Mouse (Mus musculus): ENCODE results near the gene Baiap2l1. TPM values are rescaled to one million over a fixed set of nuclear protein-coding genes. Genes with fewer than 3 reads are reported as not detected.
A peak's percentile ranks its signal among the peaks of the same experiment; 100 is the strongest.

Baiap2l1 gene
- polyA plus RNA-seq (2015; fragmentation: Nextera tagmentation; extraction: Ambion mirVana), result 27.4 and 28.6 TPM in 2 replicates

DNA sequence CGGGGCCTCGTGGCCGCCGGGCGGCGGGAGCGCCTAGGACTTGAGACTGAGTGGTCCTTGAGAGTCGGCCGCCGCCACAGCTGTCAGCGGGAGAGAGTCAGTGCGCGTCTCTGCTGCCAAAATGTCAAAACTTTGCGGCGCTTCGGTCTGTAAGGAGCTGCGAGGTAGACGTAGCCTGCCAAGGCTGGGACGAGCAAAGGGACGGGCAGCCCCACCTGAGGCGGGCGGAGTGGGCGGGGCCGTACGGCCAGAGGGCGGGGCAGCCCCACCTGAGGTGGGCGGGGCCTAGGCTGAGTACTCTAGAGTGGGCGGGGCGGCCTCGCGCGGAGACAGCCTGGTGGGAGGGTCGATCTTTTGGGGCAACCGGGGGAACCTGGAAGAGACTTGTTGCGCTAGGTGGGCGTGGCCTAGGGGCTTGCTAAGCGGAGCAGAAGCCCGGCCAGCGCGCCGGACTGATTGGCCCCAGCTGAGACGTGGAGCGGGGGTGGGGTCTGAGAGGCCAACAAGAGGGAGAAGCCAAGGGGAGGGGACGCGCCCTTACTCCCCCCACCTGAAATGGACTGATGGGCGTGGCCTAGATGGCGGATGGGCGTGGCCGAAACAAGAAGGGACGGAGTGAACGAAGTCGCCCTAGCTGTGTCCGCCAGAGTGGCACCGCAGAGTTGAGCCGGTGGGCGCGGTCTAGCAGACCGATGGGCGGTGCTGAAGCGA lies at the start of gene Baiap2l1:
Gene Baiap2l1 (minus strand): TSS at position 232 of the 711 bp plus-strand sequence.
- Histone ChIP-seq H3K9me3 (no peaks in the 10 kb centered on the region), H3K27me3 (replicated peaks) (no peaks in the 10 kb centered on the region), H3K9ac (peak within 1 kb of the TSS; percentile 71), H3K36me3 (no peaks in the 10 kb centered on the region), H3K4me2 (replicated peaks) (peak within 1 kb of the TSS; percentile 86), H3K27ac (peak within 1 kb of the TSS; percentile 87), H3K4me3 (replicated peaks) (peak within 1 kb of the TSS; percentile 66), H3K4me1 (replicated peaks) (peaks cover 5% of the 10 kb centered on the region)
- ATAC-seq, result peak; percentile 96
- WGBS, result under 1% methylated on average over 60 of the region's 60 CpGs

GRCm38 (mm10) chr5:144406256-144406655 lies 48.3 kb upstream of the Baiap2l1 start:
- Histone ChIP-seq H3K4me2 (replicated peaks) (no peak overlapping the region), H3K27ac (no peak overlapping the region), H3K9ac (no peak overlapping the region), H3K27me3 (replicated peaks) (no peaks in the 10 kb centered on the region), H3K4me1 (replicated peaks) (no peaks in the 10 kb centered on the region), H3K36me3 (no peaks in the 10 kb centered on the region), H3K9me3 (no peaks in the 10 kb centered on the region), H3K4me3 (replicated peaks) (no peak overlapping the region)
- 86% methylated on average over 11 of the region's 11 CpGs for WGBS
- ATAC-seq, result no peak

- Histone ChIP-seq H3K9ac (no peak overlapping the region), H3K36me3 (no peaks in the 10 kb centered on the region), H3K9me3 (no peaks in the 10 kb centered on the region), H3K27me3 (replicated peaks) (no peaks in the 10 kb centered on the region), H3K4me3 (replicated peaks) (no peak overlapping the region), H3K4me1 (replicated peaks) (no peaks in the 10 kb centered on the region), H3K4me2 (replicated peaks) (no peak overlapping the region), H3K27ac (no peak overlapping the region)
- WGBS, result 84% methylated on average over 5 of the region's 5 CpGs
- ATAC-seq, result no peak
Observed at GRCm38 (mm10) chr5:144400821-144401220, 42.9 kb upstream of the Baiap2l1 start.

- Histone ChIP-seq H3K4me1 (replicated peaks) (no peaks in the 10 kb centered on the region), H3K27ac (no peak overlapping the region), H3K27me3 (replicated peaks) (no peaks in the 10 kb centered on the region), H3K4me3 (replicated peaks) (no peak overlapping the region), H3K9me3 (no peaks in the 10 kb centered on the region), H3K9ac (no peak overlapping the region), H3K4me2 (replicated peaks) (no peak overlapping the region), H3K36me3 (no peaks in the 10 kb centered on the region)
- WGBS, result 6% methylated on average over 5 of the region's 9 CpGs
- ATAC-seq, result no peak
Observed at GRCm38 (mm10) chr5:144397566-144397965, 39.7 kb upstream of the Baiap2l1 start.

DNA sequence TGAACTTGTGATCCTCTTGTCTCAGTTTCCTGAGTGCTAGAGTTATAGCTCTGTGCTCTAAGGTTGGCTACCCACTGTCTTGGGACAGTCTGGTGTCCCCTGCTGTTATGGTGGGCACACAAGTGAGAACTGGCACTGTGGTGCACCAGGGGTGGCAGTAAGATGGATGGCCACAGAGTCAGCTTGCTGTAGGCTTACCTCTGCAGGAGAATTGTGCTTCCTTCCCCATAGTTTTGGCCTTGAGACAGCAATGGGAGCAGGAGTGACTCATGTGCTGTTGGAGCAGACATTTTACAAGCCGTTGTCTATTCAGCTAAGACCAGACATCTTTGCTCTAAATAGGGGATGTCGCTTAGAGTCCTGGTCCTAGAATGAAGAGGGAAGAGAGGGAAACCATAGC lies 36.2 kb upstream of the Baiap2l1 start:
- H3K4me3 ChIP-seq (replicated peaks), result no peak overlapping the region
- H3K4me1 ChIP-seq (replicated peaks), result no peaks in the 10 kb centered on the region
- H3K9ac ChIP-seq, result no peak overlapping the region
- H3K9me3 ChIP-seq, result no peaks in the 10 kb centered on the region
- no peak for ATAC-seq
- no peak overlapping the region for H3K4me2 ChIP-seq (replicated peaks)
- H3K27me3 ChIP-seq (replicated peaks), result no peaks in the 10 kb centered on the region
- WGBS, result 85% methylated on average over 2 of the region's 2 CpGs
- no peaks in the 10 kb centered on the region for H3K36me3 ChIP-seq
- no peak overlapping the region for H3K27ac ChIP-seq

DNA sequence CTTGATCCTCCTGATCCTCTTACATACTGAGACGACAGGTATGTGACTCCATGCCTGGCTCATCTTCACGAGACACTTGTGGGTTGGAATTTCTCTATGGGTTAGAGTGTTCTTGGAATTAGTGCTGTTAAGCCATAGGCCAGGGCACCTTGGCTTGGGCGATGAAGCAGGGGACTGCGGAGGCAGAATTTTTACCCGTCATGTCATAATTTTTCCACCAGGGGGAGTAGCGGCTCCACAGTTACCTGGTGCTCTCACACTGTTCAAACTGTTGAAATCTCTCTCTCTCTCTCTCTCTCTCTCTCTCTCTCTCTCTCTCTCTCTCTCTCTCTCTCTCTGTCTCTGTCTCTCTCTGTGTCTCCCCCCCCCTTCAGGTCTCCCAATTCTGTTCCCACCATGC lies 29.9 kb upstream of the Baiap2l1 start:
- Histone ChIP-seq H3K4me2 (replicated peaks) (no peak overlapping the region), H3K9me3 (no peaks in the 10 kb centered on the region), H3K4me3 (replicated peaks) (no peak overlapping the region), H3K27me3 (replicated peaks) (no peaks in the 10 kb centered on the region), H3K36me3 (no peaks in the 10 kb centered on the region), H3K4me1 (replicated peaks) (no peaks in the 10 kb centered on the region), H3K27ac (no peak overlapping the region), H3K9ac (no peak overlapping the region)
- 9% methylated on average over 6 of the region's 6 CpGs for WGBS
- ATAC-seq, result peak; percentile 67

DNA sequence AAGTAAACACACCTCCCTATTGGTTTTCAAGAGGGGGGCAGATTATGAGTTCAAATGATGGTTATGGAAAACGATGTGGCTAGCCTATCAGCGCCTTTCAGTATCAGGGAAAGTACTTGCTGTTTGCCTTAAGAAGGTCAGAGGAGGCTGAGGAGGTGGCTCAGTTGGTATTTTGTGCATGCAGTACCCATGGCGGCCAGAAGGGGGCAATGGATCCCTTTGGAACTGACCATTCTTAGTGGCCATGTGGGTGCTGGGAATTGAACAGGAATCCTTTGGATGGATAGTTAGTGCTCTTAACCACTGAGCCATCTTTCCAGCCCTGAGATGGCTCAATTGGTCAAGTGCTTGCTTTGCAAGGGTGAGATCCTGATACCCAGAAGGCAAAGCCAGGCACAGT lies 26.0 kb upstream of the Baiap2l1 start:
- Histone ChIP-seq H3K4me1 (replicated peaks) (no peaks in the 10 kb centered on the region), H3K9me3 (no peaks in the 10 kb centered on the region), H3K27me3 (replicated peaks) (no peaks in the 10 kb centered on the region), H3K9ac (no peak overlapping the region), H3K27ac (no peak overlapping the region), H3K4me2 (replicated peaks) (no peak overlapping the region), H3K36me3 (no peaks in the 10 kb centered on the region), H3K4me3 (replicated peaks) (no peak overlapping the region)
- WGBS, result 70% methylated on average over 3 of the region's 3 CpGs
- no peak for ATAC-seq

DNA sequence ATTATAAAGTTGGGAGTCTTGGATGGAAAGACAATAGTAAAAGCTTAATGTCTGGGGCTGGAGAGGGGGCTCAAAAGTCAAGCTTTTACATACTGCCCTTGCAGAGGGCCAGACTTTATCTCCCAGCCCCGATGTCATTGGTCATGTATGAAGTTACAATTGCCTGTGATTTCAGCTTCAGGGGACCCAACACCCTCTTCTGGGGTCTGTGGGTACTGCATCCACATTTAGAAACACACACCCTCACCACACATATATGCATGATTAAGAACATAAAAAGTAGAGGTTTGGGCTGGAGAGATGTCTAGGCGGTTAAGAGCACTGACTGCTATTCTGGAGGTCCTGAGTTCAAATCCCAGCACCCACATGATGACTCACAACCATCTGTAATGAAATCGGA lies 23.9 kb upstream of the Baiap2l1 start:
- no peak for ATAC-seq
- 82% methylated on average over 3 of the region's 3 CpGs for WGBS

GRCm38 (mm10) chr5:144380689-144381088 lies 22.8 kb upstream of the Baiap2l1 start:
- peak; percentile 81 for ATAC-seq

More for the DNA sequence above, 23.9 kb upstream of the Baiap2l1 start:
- H3K4me1 ChIP-seq (replicated peaks), result no peaks in the 10 kb centered on the region
- no peak overlapping the region for H3K4me3 ChIP-seq (replicated peaks)
- H3K27ac ChIP-seq, result no peak overlapping the region
- no peak overlapping the region for H3K9ac ChIP-seq
- no peak overlapping the region for H3K4me2 ChIP-seq (replicated peaks)
- H3K9me3 ChIP-seq, result no peaks in the 10 kb centered on the region
- no peaks in the 10 kb centered on the region for H3K27me3 ChIP-seq (replicated peaks)
- H3K36me3 ChIP-seq, result no peaks in the 10 kb centered on the region

GRCm38 (mm10) chr5:144379431-144379830 lies 21.5 kb upstream of the Baiap2l1 start:
- Histone ChIP-seq H3K36me3 (no peaks in the 10 kb centered on the region), H3K4me3 (replicated peaks) (no peak overlapping the region), H3K9me3 (no peaks in the 10 kb centered on the region), H3K9ac (no peak overlapping the region), H3K27ac (no peak overlapping the region), H3K4me2 (replicated peaks) (no peak overlapping the region), H3K27me3 (replicated peaks) (no peaks in the 10 kb centered on the region), H3K4me1 (replicated peaks) (no peaks in the 10 kb centered on the region)
- no peak for ATAC-seq
- 94% methylated on average over 4 of the region's 4 CpGs for WGBS

More at GRCm38 (mm10) chr5:144380689-144381088, 22.8 kb upstream of the Baiap2l1 start:
- Histone ChIP-seq H3K4me3 (replicated peaks) (no peak overlapping the region), H3K4me2 (replicated peaks) (no peak overlapping the region), H3K27ac (no peak overlapping the region), H3K36me3 (no peaks in the 10 kb centered on the region), H3K9ac (no peak overlapping the region), H3K27me3 (replicated peaks) (no peaks in the 10 kb centered on the region), H3K9me3 (no peaks in the 10 kb centered on the region), H3K4me1 (replicated peaks) (no peaks in the 10 kb centered on the region)
- 79% methylated on average over 7 of the region's 7 CpGs for WGBS

DNA sequence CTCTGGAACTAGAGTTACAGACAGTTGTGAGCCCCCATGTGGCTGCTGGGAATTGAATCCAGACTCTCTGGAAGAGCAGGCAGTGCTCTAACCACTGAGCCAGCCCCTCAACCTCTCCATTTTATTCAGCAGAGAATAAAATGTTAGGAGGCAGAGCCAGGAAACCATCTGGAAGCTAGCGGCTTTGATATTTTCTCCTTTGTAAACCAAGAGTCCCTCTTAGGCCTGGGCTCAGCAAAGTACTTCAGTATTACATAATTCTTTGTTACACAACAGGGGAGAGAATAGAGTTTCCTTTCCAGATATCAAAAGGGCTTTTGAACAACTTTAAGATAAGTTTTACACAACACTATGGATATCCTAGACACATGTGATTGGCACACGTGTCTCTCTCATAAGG lies 15.0 kb upstream of the Baiap2l1 start:
- ATAC-seq, result no peak
- no peak overlapping the region for H3K9ac ChIP-seq
- 78% methylated on average over 2 of the region's 2 CpGs for WGBS
- H3K4me1 ChIP-seq (replicated peaks), result no peaks in the 10 kb centered on the region
- H3K36me3 ChIP-seq, result no peaks in the 10 kb centered on the region
- H3K27me3 ChIP-seq (replicated peaks), result no peaks in the 10 kb centered on the region
- no peak overlapping the region for H3K27ac ChIP-seq
- no peaks in the 10 kb centered on the region for H3K9me3 ChIP-seq
- no peak overlapping the region for H3K4me3 ChIP-seq (replicated peaks)
- no peak overlapping the region for H3K4me2 ChIP-seq (replicated peaks)

GRCm38 (mm10) chr5:144372177-144372576 lies 14.3 kb upstream of the Baiap2l1 start:
- 40% methylated on average over 2 of the region's 2 CpGs for WGBS
- Histone ChIP-seq H3K9ac (no peak overlapping the region), H3K36me3 (no peaks in the 10 kb centered on the region), H3K9me3 (no peaks in the 10 kb centered on the region), H3K4me2 (replicated peaks) (no peak overlapping the region), H3K27ac (no peak overlapping the region), H3K27me3 (replicated peaks) (no peaks in the 10 kb centered on the region), H3K4me3 (replicated peaks) (no peak overlapping the region), H3K4me1 (replicated peaks) (no peaks in the 10 kb centered on the region)
- ATAC-seq, result peak; percentile 77

DNA sequence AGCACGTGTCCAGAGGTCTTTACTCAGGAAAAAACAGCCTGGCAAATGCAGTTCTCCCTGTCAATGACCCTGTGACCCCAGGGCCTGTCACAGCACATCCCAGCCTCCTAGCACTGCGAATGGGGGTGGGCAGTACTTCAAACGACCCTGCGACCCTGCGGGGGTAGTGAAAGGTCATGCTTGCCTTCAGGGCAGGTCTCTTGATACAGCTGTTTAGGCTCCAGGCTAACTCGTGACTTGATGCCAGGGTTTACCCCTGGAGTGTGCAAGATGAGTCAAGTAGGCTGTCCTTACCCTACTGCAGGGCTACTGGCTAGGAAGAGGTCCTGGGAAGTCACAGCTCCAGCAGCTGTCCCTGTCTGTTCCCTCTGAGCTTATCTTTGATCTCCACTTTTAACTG lies 13.1 kb upstream of the Baiap2l1 start:
- peak; percentile 35 for ATAC-seq
- Histone ChIP-seq H3K4me2 (replicated peaks) (no peak overlapping the region), H3K27me3 (replicated peaks) (no peaks in the 10 kb centered on the region), H3K36me3 (no peaks in the 10 kb centered on the region), H3K4me1 (replicated peaks) (no peaks in the 10 kb centered on the region), H3K9ac (no peak overlapping the region), H3K27ac (no peak overlapping the region), H3K4me3 (replicated peaks) (no peak overlapping the region), H3K9me3 (no peaks in the 10 kb centered on the region)
- 17% methylated on average over 6 of the region's 6 CpGs for WGBS

Data from intestine, embryonic 15.5 days (tissue).